Mouse (Mus musculus) cerebral cortex, adult 2 months (tissue): ENCODE results near the gene Tagln.

Experiments used
- WGBS: fragments of 180-500 bp; shearing (Covaris S2); methylation state at CpG from one replicate; pipeline ENCODE4 v1.1.7; 2018; 5-methylcytosine and 5-hydroxymethylcytosine counted together

The Tagln gene

DNA sequence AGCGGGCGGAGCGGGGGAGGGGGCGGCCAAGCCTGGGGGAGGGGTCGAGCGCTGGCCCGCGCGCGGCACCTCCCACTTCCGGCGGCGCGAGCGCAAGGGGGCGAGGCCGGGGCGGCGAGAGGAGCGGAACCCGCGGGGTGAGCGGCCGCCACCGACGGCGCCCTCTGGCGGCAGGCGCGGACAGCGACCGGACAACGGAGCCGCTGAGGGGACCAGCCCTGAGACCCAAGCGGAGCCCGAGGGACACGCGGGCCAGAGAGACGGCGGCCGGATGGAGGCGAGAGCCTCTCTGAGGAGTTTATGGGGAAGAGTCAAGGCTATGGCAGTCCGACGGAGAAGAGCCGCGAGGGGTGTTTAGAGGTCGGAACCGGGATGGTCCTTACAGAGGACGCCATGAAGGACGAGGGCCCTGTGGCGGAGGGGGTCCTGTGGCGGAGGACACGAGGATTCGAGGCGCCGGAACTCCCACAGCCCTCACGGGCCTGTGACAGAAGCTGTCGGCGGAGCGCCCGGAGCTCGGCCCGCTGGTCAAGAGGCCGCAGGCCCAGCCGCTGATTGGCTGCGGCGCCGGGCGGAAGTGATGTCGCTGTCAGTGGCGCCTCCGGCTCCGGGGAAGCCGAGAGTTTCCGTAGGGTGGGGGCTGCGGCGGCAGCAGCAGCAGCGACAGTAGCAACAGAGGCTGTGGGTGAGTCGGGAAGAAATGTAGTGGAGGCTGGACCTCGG lies 29.3 kb downstream of the Tagln start, which contains the start of the genes Pcsk7 and Rnf214:
Gene Pcsk7, plus strand, starts transcription at position 143 of the 723 bp plus-strand sequence.
Gene Rnf214, minus strand, starts transcription at position 557 of the 723 bp plus-strand sequence.
- WGBS, result under 1% methylated on average over 71 of the region's 80 CpGs

DNA sequence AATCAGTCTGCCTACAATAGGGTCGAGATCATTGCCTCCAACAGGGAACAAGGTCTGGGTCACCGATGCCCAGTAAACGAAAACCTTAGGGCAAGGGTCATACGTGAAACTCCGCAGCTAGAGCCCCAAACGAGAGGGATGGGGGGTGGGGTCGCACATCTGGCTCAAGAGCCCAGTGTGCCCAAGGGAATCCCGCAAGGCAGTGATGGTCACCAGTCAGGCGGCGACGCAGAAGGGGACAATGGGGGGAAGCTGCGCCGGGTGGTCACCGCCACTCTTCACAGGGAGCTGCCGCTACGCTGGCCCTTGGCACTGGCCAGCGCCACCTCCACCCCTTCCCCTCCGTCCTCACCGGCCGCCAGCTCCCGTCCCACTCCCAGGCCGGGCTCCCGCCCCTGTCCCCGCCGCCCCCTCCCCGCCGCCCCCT lies 30.0 kb downstream of the Tagln start:
- under 1% methylated on average over 15 of the region's 27 CpGs for WGBS

DNA sequence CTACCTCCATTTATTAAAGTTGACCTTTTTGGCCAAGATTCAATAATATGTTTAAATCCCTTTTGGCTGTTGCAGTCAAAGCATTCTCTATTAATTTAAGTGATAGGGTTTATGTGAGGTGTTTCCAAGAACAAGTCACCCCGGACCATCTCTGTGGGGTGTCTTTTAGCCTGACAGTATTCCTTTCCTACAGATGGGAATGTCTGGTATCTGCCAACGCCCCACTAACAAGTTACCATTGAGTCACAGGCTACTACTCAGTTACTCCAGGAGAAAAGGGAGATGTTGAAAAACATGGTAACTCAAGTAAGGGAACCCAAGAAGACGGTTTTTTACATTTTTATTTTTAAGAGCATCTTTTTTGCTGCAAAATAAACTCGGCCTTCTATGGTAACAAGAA lies 30.7 kb downstream of the Tagln start:
- 30% methylated on average over 4 of the region's 4 CpGs for WGBS
